Mouse (Mus musculus) embryonic facial prominence, embryonic 12.5 days (tissue): Measurements from ENCODE around the gene Cck. TPM values are rescaled to one million over a fixed set of nuclear protein-coding genes. Genes with fewer than 3 reads are reported as not detected.
A peak's percentile ranks its signal among the peaks of the same experiment; 100 is the strongest.

Experiments used
- ATAC-seq: fragments of 200-750 bp; cut with Nextera tagmentation; 2 replicates; pipeline ENCODE4 v1.8.0; 2017; ENCODE audit not compliant: insufficient number of reproducible peaks, insufficient read depth, low FRiP score, low TSS enrichment
- H3K27ac ChIP-seq: fragments of 300-500 bp; sonication (generic); 2 replicates; pipeline ENCODE4 v1.5.1; 2016; ENCODE audit warnings: mild to moderate bottlenecking
- H3K27me3 ChIP-seq: fragments of 300-500 bp; sonication (generic); 2 replicates; pipeline ENCODE4 v1.6.1; 2016; ENCODE audit warnings: mild to moderate bottlenecking, moderate library complexity
- H3K36me3 ChIP-seq: fragments of 300-500 bp; sonication (generic); 2 replicates; pipeline ENCODE4 v1.6.1; 2016; ENCODE audit warnings: mild to moderate bottlenecking
- H3K4me1 ChIP-seq: fragments of 300-500 bp; sonication (generic); 2 replicates; pipeline ENCODE4 v1.6.1; 2016
- H3K4me2 ChIP-seq: fragments of 300-500 bp; sonication (generic); replicated peaks from 2 replicates; pipeline ENCODE4 v1.6.1; 2016; ENCODE audit warnings: mild to moderate bottlenecking, moderate library complexity
- H3K4me3 ChIP-seq: fragments of 300-500 bp; sonication (generic); 2 replicates; pipeline ENCODE4 v1.5.1; 2016; ENCODE audit warnings: mild to moderate bottlenecking
- H3K9ac ChIP-seq: fragments of 300-500 bp; sonication (generic); 2 replicates; pipeline ENCODE4 v1.6.1; 2016; ENCODE audit warnings: mild to moderate bottlenecking, moderate library complexity
- H3K9me3 ChIP-seq: fragments of 300-500 bp; sonication (generic); 2 replicates; pipeline ENCODE4 v1.6.1; 2016; ENCODE audit warnings: mild to moderate bottlenecking, moderate library complexity
- WGBS: fragments of 180-500 bp; shearing (Covaris S2); methylation state at CpG from one replicate; pipeline ENCODE4 v1.1.7; 2016; 5-methylcytosine and 5-hydroxymethylcytosine counted together
- polyA plus RNA-seq: library from polyadenylated mRNA; unstranded; fragments of >200 nt; fragmentation: Nextera tagmentation; extraction: Ambion mirVana; gene quantifications from 2 replicates; pipeline ENCODE4 v1.2.1, GENCODE M21; 2016

Cck gene
- polyA plus RNA-seq, 1 experiment from 2014 or later, result 1.2 TPM

- no peak for ATAC-seq
- H3K9me3 ChIP-seq, result no peaks in the 10 kb centered on the region
- no peak overlapping the region for H3K4me3 ChIP-seq
- H3K4me2 ChIP-seq, result no peak overlapping the region
- no peak overlapping the region for H3K9ac ChIP-seq
- WGBS, result 77% methylated on average over 11 of the region's 11 CpGs
- no peaks in the 10 kb centered on the region for H3K36me3 ChIP-seq
- H3K27ac ChIP-seq, result no peak overlapping the region
- peaks cover 55% of the 10 kb centered on the region for H3K27me3 ChIP-seq
- peaks cover 7% of the 10 kb centered on the region; the same call in 1 of the 2 replicates for H3K4me1 ChIP-seq
Measured at GRCm38 (mm10) chr9:121491592-121492240, 3.8 kb downstream of the Cck start.

DNA sequence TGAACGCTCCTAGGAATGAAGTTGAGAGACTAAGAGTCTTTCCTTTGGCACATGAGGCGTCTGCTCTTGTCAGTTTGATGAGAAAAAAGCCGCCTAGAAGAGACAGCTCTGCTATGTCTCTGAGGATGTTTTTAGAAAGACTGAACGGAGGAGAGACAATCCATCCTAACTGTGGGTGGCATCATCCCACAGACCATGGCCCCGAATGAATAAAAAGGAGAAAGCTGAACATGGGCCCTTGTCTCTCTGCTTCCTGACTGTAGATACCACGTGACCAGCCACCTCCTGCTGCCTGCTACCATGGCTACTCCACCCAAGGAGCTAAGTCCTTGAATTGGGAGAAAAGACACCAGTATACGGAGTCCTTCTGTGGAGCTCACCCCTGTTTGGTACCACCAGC lies 8.3 kb downstream of the Cck start:
- no peak overlapping the region for H3K9ac ChIP-seq
- no peak for ATAC-seq
- H3K27me3 ChIP-seq, result peaks cover 10% of the 10 kb centered on the region
- H3K36me3 ChIP-seq, result no peaks in the 10 kb centered on the region
- H3K4me2 ChIP-seq, result no peak overlapping the region
- no peak overlapping the region for H3K4me3 ChIP-seq
- H3K27ac ChIP-seq, result no peak overlapping the region
- no peaks in the 10 kb centered on the region for H3K4me1 ChIP-seq
- no peaks in the 10 kb centered on the region for H3K9me3 ChIP-seq
- 75% methylated on average over 7 of the region's 7 CpGs for WGBS

DNA sequence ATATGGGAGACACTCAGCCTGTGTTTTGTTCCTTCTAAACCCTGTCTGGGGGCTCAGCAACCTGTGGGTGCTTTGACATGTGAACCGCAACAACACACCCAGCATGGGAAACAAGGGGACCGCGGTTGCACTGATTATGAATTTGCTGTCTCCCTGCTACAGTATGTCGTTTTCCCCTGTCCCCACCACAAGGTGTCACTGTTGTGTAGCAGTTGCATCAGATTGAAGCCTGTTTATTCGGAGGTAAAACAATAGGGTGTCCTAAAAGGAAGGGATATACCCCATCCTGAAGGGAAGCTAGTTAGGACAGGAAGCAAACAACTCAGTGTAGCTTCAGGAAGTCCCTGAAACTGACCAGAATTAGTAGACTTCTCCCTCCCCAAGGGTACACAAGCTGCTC lies 16.0 kb downstream of the Cck start:
- no peak overlapping the region for H3K9ac ChIP-seq
- H3K36me3 ChIP-seq, result no peaks in the 10 kb centered on the region
- peaks cover 3% of the 10 kb centered on the region; the same call in 1 of the 2 replicates for H3K4me1 ChIP-seq
- no peaks in the 10 kb centered on the region for H3K27me3 ChIP-seq
- H3K9me3 ChIP-seq, result no peaks in the 10 kb centered on the region
- no peak overlapping the region for H3K4me2 ChIP-seq
- 32% methylated on average over 5 of the region's 5 CpGs for WGBS
- no peak overlapping the region for H3K4me3 ChIP-seq
- no peak overlapping the region for H3K27ac ChIP-seq
- 0 out of 2 replicates have a peak, but pooled peaks have one; percentile 43 for ATAC-seq

- WGBS, result 18% methylated on average over 15 of the region's 15 CpGs
- no peaks in the 10 kb centered on the region for H3K9me3 ChIP-seq
- H3K4me2 ChIP-seq, result peak overlapping the region; percentile 35
- no peaks in the 10 kb centered on the region for H3K27me3 ChIP-seq
- H3K27ac ChIP-seq, result no peak overlapping the region
- H3K36me3 ChIP-seq, result 0 out of 2 replicates have a peak, but pooled peaks cover 7% of the 10 kb centered on the region
- H3K9ac ChIP-seq, result peak overlapping the region; percentile 37; the same call in 1 of the 2 replicates
- peaks cover 3% of the 10 kb centered on the region; the same call in 1 of the 2 replicates for H3K4me1 ChIP-seq
- peak; percentile 42; the same call in 1 of the 2 replicates for ATAC-seq
- H3K4me3 ChIP-seq, result no peak overlapping the region
Measured at GRCm38 (mm10) chr9:121477305-121477911, 18.1 kb downstream of the Cck start.

DNA sequence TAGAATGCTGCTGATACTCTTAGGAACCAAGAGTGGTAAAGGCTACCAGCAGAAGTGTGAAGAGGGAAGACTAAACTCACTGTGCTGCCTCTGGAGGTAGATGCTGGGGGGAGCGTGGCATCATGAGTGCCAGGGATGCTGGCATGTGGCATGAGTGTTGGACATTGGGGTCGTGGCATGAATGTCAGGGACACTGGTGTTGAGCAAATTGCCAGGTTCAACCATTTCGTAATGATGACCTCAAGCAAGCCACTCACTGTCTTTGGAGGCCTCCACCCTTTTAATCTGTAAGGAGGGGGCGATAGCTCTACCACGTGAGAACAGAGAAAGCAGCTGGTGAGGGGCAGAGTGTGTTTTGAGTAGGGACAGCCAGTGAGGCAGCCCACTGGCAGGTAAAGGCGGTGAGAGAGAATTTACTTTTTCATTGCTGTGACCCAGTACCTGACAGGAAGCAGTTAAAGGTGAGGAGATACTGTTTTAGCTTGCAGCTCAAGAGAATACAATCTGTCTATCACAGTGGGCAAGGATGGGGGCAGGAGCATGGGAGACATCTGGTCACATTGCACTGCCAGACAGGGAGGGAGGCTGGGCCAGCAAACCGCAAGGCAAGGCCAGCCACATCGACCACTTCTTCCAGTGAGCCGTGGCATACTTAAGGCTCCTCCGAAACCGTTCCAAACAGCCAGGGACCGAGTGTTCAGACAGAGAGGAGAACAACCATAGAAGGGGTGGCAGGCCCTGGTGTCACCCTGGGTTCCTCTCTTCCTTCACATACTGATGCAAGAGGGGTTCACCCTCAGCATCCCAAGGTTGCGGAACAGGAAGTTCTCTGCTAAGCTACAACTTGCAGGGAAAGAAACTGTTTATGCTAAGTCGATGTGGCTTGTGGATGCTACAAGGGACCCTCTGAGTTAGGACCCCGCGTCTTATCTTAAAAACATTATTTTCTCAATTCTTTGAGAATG lies 19.7 kb downstream of the Cck start:
- Histone ChIP-seq H3K4me2 (no peak overlapping the region), H3K4me3 (no peak overlapping the region), H3K36me3 (0 out of 2 replicates have a peak, but pooled peaks cover 7% of the 10 kb centered on the region), H3K9me3 (no peaks in the 10 kb centered on the region), H3K4me1 (peaks cover 3% of the 10 kb centered on the region; the same call in 1 of the 2 replicates), H3K27ac (no peak overlapping the region), H3K9ac (0 out of 2 replicates have a peak overlapping the region, but pooled peaks have one; percentile 19), H3K27me3 (no peaks in the 10 kb centered on the region)
- ATAC-seq, result no peak
- 81% methylated on average over 16 of the region's 16 CpGs for WGBS

- Histone ChIP-seq H3K9ac (no peak overlapping the region), H3K27ac (no peak overlapping the region), H3K4me1 (peaks cover 3% of the 10 kb centered on the region; the same call in 1 of the 2 replicates), H3K4me3 (no peak overlapping the region), H3K36me3 (0 out of 2 replicates have a peak, but pooled peaks cover 7% of the 10 kb centered on the region), H3K27me3 (no peaks in the 10 kb centered on the region), H3K9me3 (no peaks in the 10 kb centered on the region), H3K4me2 (no peak overlapping the region)
- WGBS, result 79% methylated on average over 5 of the region's 5 CpGs
- no peak for ATAC-seq
Measured at GRCm38 (mm10) chr9:121474771-121475170, 20.7 kb downstream of the Cck start.

GRCm38 (mm10) chr9:121469711-121470110 lies 25.8 kb downstream of the Cck start:
- no peak for ATAC-seq
- H3K36me3 ChIP-seq, result 0 out of 2 replicates have a peak, but pooled peaks cover 7% of the 10 kb centered on the region

GRCm38 (mm10) chr9:121467460-121467859 lies 28.0 kb downstream of the Cck start:
- H3K36me3 ChIP-seq, result no peaks in the 10 kb centered on the region
- no peak overlapping the region for H3K4me3 ChIP-seq
- no peak overlapping the region for H3K4me2 ChIP-seq
- no peak overlapping the region for H3K27ac ChIP-seq
- no peaks in the 10 kb centered on the region for H3K9me3 ChIP-seq
- no peak for ATAC-seq
- no peaks in the 10 kb centered on the region for H3K4me1 ChIP-seq
- H3K27me3 ChIP-seq, result no peaks in the 10 kb centered on the region
- WGBS, result 82% methylated on average over 11 of the region's 11 CpGs
- H3K9ac ChIP-seq, result no peak overlapping the region

More at GRCm38 (mm10) chr9:121469711-121470110, 25.8 kb downstream of the Cck start:
- H3K9ac ChIP-seq, result no peak overlapping the region
- H3K27ac ChIP-seq, result no peak overlapping the region
- WGBS, result 79% methylated on average over 6 of the region's 6 CpGs
- no peaks in the 10 kb centered on the region for H3K27me3 ChIP-seq
- H3K4me2 ChIP-seq, result no peak overlapping the region
- no peaks in the 10 kb centered on the region for H3K9me3 ChIP-seq
- H3K4me3 ChIP-seq, result no peak overlapping the region
- no peaks in the 10 kb centered on the region for H3K4me1 ChIP-seq

GRCm38 (mm10) chr9:121460527-121460926 lies 35.0 kb downstream of the Cck start:
- Histone ChIP-seq H3K9me3 (no peaks in the 10 kb centered on the region), H3K4me1 (no peaks in the 10 kb centered on the region), H3K4me2 (no peak overlapping the region), H3K36me3 (peaks cover 19% of the 10 kb centered on the region; the same call in 1 of the 2 replicates), H3K9ac (no peak overlapping the region), H3K27ac (no peak overlapping the region), H3K27me3 (no peaks in the 10 kb centered on the region), H3K4me3 (no peak overlapping the region)
- 58% methylated on average over 16 of the region's 16 CpGs for WGBS
- ATAC-seq, result no peak

DNA sequence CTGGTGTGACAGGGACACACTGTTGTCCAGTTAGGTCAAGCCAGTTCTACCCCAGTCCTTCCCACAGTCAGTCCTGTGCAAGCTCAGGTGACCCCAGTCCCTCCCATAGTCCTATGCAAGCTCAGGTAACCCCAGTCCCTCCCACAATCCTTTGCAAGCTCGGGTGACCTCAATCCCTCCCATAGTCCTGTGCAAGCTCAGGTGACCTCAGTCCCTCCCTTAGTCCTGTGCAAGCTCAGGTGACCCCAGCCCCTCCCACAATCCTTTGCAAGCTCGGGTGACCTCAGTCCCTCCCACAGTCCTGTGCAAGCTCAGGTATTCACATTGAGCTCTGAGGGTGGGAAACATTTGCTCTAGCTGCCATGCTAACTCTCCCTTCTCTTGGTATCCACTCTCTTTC lies 35.5 kb downstream of the Cck start:
- WGBS, result 63% methylated on average over 2 of the region's 2 CpGs
- no peak overlapping the region for H3K4me3 ChIP-seq
- H3K9ac ChIP-seq, result no peak overlapping the region
- H3K27me3 ChIP-seq, result no peaks in the 10 kb centered on the region
- H3K4me1 ChIP-seq, result no peaks in the 10 kb centered on the region
- H3K36me3 ChIP-seq, result peaks cover 22% of the 10 kb centered on the region; the same call in 1 of the 2 replicates
- H3K9me3 ChIP-seq, result no peaks in the 10 kb centered on the region
- no peak overlapping the region for H3K27ac ChIP-seq
- ATAC-seq, result peak; percentile 43; the same call in 1 of the 2 replicates
- no peak overlapping the region for H3K4me2 ChIP-seq

GRCm38 (mm10) chr9:121458466-121458865 lies 37.0 kb downstream of the Cck start:
- ATAC-seq, result no peak
- no peak overlapping the region for H3K4me2 ChIP-seq
- H3K27ac ChIP-seq, result no peak overlapping the region
- H3K9me3 ChIP-seq, result no peaks in the 10 kb centered on the region
- peaks cover 35% of the 10 kb centered on the region for H3K36me3 ChIP-seq
- 26% methylated on average over 8 of the region's 8 CpGs for WGBS
- H3K4me3 ChIP-seq, result no peak overlapping the region
- H3K4me1 ChIP-seq, result no peaks in the 10 kb centered on the region
- no peaks in the 10 kb centered on the region for H3K27me3 ChIP-seq
- H3K9ac ChIP-seq, result no peak overlapping the region
